Mouse (Mus musculus): Measurements from ENCODE around the gene Hist1h4i. TPM values are rescaled to one million over a fixed set of nuclear protein-coding genes. Genes with fewer than 3 reads are reported as not detected.

The Hist1h4i gene
- polyA plus RNA-seq, 1 experiment from 2014 or later: 18.3 TPM

DNA sequence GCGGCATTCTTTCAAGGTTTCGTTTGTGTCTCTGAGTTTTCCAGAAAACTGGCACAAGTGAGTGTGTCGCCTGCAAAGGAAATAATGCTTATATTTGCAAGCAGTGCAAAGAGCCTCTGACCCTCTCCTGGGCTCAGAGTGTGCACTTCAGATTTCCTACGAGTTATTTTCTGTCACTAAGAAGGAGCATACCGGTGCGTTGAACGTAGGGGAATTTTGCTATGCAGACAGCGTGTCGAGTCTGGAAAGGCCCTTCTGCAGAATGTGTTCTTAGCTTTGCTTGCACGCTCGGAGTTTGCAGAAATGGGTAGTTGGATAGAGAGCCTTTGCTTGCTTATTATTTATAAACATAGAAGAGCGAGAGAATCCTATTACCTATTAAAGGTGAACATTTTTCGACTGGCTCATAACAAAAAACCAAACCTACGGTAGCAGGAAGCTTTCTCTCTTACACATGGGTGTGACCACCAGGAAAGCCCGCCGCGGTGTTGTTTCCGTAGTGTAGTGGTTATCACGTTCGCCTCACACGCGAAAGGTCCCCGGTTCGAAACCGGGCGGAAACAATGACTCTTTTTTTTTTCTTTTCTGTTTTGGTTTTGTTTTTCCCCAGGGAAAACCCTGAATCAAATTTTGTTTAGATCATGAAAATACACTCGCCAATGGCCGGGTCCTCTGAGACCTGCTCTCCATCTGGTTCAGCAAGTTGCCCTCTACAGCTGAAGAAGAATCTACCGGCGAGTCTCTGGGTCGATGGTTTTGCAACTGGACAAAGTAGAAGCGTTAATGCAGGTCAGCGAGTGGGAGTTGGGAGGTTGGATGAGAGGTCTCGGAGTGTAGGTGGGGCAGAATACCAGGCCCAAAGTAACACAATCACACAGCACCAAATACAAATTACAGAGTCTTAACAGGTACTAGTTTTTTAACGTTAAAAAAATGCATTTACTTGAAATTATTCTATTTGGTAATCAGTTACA is 14.8 kb downstream of the Hist1h4i start:
- no peaks in the 10 kb centered on the region for H3K9me3 ChIP-seq (ENCODE audit: low read length)
- peak overlapping the region; percentile 72 for H3K9ac ChIP-seq (replicated peaks)
- DNase-seq (peak; percentile 91), ATAC-seq (peak; percentile 50)
- peak overlapping the region; percentile 62 for H3K4me3 ChIP-seq (ENCODE audit: low read depth, low read length)
- H3K4me2 ChIP-seq (ENCODE audit: low read depth, low read length): peak overlapping the region; percentile 73
- H3K4me1 ChIP-seq (ENCODE audit: insufficient read depth): peaks cover 7% of the 10 kb centered on the region
- no peaks in the 10 kb centered on the region for H3K36me3 ChIP-seq (replicated peaks; ENCODE audit: insufficient read depth, low read length)
- peak overlapping the region; percentile 66 for H3K27ac ChIP-seq (ENCODE audit: low read depth)
- WGBS (ENCODE audit: insufficient replicate concordance): 1% methylated on average over 35 of the region's 35 CpGs
- peak; percentile 77 for TF ChIP-seq EP300 (IDR thresholded peaks at IDR 0.05; ENCODE audit: low read depth)
- no peak for TF ChIP-seq CTCF (IDR thresholded peaks at IDR 0.05; ENCODE audit: low read depth)
- H3K27me3 ChIP-seq (ENCODE audit: insufficient read depth, low read length): no peaks in the 10 kb centered on the region

GRCm38 (mm10) chr13:22022241-22022640 is 18.9 kb downstream of the Hist1h4i start:
- DNase-seq: peak; percentile 88
- under 1% methylated on average over 9 of the region's 9 CpGs for WGBS (ENCODE audit: insufficient replicate concordance)
- ATAC-seq: peak; percentile 72
- Histone ChIP-seq H3K4me1 (ENCODE audit: insufficient read depth) (peaks cover 7% of the 10 kb centered on the region), H3K27ac (ENCODE audit: low read depth) (peak overlapping the region; percentile 74), H3K27me3 (ENCODE audit: insufficient read depth, low read length) (no peaks in the 10 kb centered on the region), H3K36me3 (replicated peaks; ENCODE audit: insufficient read depth, low read length) (no peaks in the 10 kb centered on the region), H3K9me3 (ENCODE audit: low read length) (no peaks in the 10 kb centered on the region), H3K9ac (replicated peaks) (peak overlapping the region; percentile 65), H3K4me3 (ENCODE audit: low read depth, low read length) (peak overlapping the region; percentile 59), H3K4me2 (ENCODE audit: low read depth, low read length) (peak overlapping the region; percentile 81)
- TF ChIP-seq CTCF (IDR thresholded peaks at IDR 0.05; ENCODE audit: low read depth): no peak
- TF ChIP-seq EP300 (IDR thresholded peaks at IDR 0.05; ENCODE audit: low read depth): peak; percentile 62

DNA sequence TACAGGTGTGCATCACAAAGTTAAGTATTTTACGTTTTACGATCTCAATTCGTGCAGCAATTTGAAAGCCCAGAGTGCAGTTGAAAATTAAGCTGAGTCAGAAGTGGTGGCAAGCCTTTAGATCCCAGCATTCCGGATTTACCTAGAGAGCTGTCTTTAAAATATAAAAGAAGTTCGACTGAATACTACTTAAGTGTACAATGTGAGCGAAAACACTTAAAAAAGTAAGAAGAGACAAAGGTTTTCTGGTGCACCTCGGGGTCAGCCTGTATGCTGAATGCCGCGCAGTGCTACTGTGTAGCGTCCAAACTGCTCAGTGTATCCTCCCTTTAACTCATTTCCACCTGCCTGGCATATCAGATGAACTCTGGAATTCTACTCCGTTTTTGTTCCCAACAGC is 19.6 kb downstream of the Hist1h4i start:
- Histone ChIP-seq H3K4me3 (ENCODE audit: low read depth, low read length) (peak overlapping the region; percentile 59), H3K36me3 (replicated peaks; ENCODE audit: insufficient read depth, low read length) (no peaks in the 10 kb centered on the region), H3K27me3 (ENCODE audit: insufficient read depth, low read length) (no peaks in the 10 kb centered on the region), H3K4me1 (ENCODE audit: insufficient read depth) (peaks cover 7% of the 10 kb centered on the region), H3K27ac (ENCODE audit: low read depth) (peak overlapping the region; percentile 74), H3K9ac (replicated peaks) (peak overlapping the region; percentile 65), H3K4me2 (ENCODE audit: low read depth, low read length) (peak overlapping the region; percentile 81), H3K9me3 (ENCODE audit: low read length) (no peaks in the 10 kb centered on the region)
- no peak for DNase-seq
- WGBS (ENCODE audit: insufficient replicate concordance): 0% methylated on average over 11 of the region's 11 CpGs
- ATAC-seq: peak; percentile 38
- no peak for TF ChIP-seq CTCF (IDR thresholded peaks at IDR 0.05; ENCODE audit: low read depth)
- TF ChIP-seq EP300 (IDR thresholded peaks at IDR 0.05; ENCODE audit: low read depth): no peak

DNA sequence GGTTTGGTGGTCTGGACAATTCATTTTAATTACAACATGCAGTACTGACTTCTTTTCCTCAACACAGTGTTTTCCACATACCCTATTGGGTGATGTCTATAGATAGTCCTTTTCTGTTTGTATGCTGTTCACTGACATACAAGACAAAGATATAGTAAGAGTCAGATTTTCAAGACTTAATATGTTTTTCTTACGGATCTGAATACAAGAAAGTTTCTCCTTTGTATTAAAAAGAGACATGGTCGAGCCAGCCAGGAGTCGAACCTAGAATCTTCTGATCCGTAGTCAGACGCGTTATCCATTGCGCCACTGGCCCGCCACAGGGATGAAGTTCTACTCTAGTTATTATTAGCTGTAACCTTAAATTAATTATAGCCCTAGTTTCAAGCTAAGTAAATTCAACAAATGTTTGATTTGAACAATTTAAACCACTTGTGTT is 20.2 kb downstream of the Hist1h4i start:
- Histone ChIP-seq H3K4me3 (ENCODE audit: low read depth, low read length) (peak overlapping the region; percentile 59), H3K9ac (replicated peaks) (peak overlapping the region; percentile 65), H3K4me2 (ENCODE audit: low read depth, low read length) (peak overlapping the region; percentile 81), H3K36me3 (replicated peaks; ENCODE audit: insufficient read depth, low read length) (no peaks in the 10 kb centered on the region), H3K27ac (ENCODE audit: low read depth) (peak overlapping the region; percentile 74), H3K4me1 (ENCODE audit: insufficient read depth) (peaks cover 4% of the 10 kb centered on the region), H3K27me3 (ENCODE audit: insufficient read depth, low read length) (no peaks in the 10 kb centered on the region), H3K9me3 (ENCODE audit: low read length) (no peaks in the 10 kb centered on the region)
- DNase-seq (peak; percentile 78), ATAC-seq (peak; percentile 75)
- WGBS (ENCODE audit: insufficient replicate concordance): under 1% methylated on average over 8 of the region's 8 CpGs
- TF ChIP-seq CTCF (IDR thresholded peaks at IDR 0.05; ENCODE audit: low read depth): no peak
- TF ChIP-seq EP300 (IDR thresholded peaks at IDR 0.05; ENCODE audit: low read depth): peak; percentile 20; the same call in 1 of the 2 replicates

- Histone ChIP-seq H3K4me1 (ENCODE audit: insufficient read depth) (peaks cover 7% of the 10 kb centered on the region; the same call in 1 of the 2 replicates), H3K9ac (replicated peaks) (peak overlapping the region; percentile 57), H3K27ac (ENCODE audit: low read depth) (peak overlapping the region; percentile 31; the same call in 1 of the 2 replicates), H3K4me2 (ENCODE audit: low read depth, low read length) (peak overlapping the region; percentile 81), H3K36me3 (replicated peaks; ENCODE audit: insufficient read depth, low read length) (no peaks in the 10 kb centered on the region), H3K4me3 (ENCODE audit: low read depth, low read length) (peak overlapping the region; percentile 59), H3K9me3 (ENCODE audit: low read length) (no peaks in the 10 kb centered on the region), H3K27me3 (ENCODE audit: insufficient read depth, low read length) (0 out of 2 replicates have a peak, but pooled peaks cover 2% of the 10 kb centered on the region)
- 1% methylated on average over 44 of the region's 44 CpGs for WGBS (ENCODE audit: insufficient replicate concordance)
- DNase-seq: peak; percentile 58
- no peak for TF ChIP-seq EP300 (IDR thresholded peaks at IDR 0.05; ENCODE audit: low read depth)
- no peak for TF ChIP-seq CTCF (IDR thresholded peaks at IDR 0.05; ENCODE audit: low read depth)
- ATAC-seq: peak; percentile 63
Measured at GRCm38 (mm10) chr13:22019934-22020835, 21.0 kb downstream of the Hist1h4i start.
